Mouse (Mus musculus) v-Abl transformed pro-B cells (cell line): ENCODE data around the gene Kifap3.

Source experiments
- in situ Hi-C, 2 experiments: fragments of 400-800 bp; cut with MboI; formaldehyde crosslinking; loops; one replicate each; pipeline ENCODE4 v1.15.1; 2025; ENCODE audit not compliant: unreplicated experiment in 2 of 2

The Kifap3 gene

DNA sequence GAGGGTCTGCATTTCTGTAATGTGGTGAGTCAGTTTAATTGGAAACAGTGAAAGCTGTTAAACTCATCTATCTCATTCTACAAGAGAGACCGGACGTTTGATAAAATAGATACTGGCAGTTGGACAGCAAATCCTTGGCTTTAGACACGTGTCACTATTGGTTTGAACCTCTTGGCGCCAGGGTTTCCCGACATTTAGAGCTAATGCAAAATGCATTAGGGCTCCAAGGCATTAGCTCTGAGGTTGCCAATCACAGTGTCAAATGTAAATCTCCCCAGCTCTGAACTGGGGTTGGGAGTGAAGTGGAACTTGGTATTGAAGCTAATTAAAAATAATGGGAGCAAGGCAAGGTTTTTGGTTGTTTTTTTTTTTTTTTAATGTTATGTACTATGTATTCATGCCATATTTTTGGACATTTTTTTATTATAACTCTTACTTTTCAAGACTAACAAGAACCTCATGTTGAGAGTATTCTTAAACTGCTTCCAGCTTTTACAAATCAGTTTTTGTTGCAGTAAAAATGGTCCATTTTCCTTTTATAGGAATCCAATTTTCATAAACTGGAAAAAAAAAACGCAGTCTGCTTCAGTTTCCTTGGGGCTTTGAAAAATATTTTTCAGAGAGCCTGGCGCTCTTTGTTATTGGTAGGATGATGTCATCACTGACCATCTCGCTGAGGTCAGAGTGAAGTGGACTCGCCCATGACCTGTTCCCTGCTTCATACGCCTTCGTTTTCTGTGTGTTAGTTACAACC lies 114.6 kb downstream of the Kifap3 start:
- in situ Hi-C loops: no loop called here

DNA sequence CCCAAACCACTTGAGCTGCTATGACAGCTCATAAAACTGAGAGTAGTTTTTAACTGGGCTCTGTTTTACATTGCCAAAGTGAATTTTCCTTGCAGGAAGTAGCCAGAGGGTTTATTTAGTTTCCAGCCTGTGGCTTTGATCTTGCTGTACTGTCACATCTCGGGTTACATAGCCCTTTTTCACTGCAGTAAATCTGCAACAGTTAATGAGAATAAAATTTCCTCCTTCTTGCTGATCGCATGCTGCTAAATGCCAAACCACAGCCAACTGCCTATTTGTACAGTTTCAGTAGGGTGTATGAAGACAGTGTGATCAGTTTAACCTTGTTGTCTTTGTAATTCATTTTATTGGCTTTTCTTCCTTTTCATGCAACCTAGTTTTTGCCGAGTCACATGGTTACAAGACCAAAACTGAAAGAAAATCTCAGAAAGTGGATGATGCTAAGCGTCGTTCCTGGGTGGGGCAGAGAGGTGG lies 118.9 kb downstream of the Kifap3 start:
- in situ Hi-C loops: no loop called here

DNA sequence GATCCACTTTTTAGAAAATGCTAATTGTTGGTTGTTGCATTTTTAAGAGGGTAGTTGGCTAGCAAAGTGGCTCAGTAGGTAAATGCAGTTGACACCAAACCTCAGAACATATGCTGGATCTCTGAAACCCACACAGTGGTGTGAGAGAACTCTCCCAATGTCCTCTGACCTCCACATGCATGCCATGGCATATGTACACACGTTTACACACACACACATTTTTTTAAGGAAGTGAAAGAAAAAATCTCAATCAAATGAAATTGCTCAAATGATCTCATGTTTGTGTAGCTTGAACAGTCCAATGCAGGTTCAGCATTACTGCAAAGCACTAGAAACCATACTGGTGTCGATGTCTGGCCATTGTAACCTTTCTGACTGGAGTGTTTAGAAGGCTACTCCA lies 120.2 kb downstream of the Kifap3 start:
- in situ Hi-C loops: no loop called here

DNA sequence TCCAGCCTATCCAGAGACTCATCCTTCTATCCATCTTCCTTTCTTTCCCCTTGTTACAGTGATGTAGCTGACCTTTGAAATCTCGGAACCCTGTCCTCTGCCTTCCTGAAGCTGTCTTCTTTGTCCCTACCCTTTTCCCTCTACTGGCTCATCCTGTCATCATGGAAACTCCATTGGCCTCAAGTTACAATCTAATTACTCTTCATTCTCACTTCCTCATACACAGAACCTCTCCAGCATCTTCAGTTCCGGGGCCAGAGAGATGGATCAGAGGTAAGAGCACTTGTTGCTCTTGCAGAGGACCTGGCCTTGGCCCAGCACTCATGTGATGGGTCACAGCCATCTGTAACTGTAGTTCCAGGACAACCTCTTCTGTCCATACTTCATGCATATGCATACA lies 120.8 kb downstream of the Kifap3 start:
- in situ Hi-C loops: loop anchor here in 1 of 2 experiments (25.0 kb wide), 1 partner anchor 488 kb away; the partner anchor contains the start of gene Gorab

DNA sequence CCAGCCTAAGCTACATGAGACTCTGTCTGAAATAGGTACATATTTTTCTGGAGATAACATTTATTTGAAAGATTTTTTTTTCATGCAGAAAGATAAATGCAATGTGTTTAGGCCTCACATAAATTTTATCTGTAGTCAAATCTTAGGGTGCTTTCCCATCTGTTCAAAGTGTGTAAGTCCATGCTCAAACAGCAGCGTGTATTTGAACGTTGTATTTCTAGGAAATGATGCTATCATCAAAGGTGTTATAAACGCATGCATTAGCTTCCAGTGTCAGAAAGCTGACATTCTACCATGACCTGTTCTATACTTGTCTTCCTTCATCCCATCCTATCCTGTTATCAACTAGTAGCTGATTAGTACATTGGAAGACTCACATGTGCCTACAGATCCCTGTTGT lies 124.0 kb downstream of the Kifap3 start:
- in situ Hi-C loops: loop anchor here in 1 of 2 experiments (25.0 kb wide), 1 partner anchor 491 kb away; the partner anchor contains the start of gene Gorab

DNA sequence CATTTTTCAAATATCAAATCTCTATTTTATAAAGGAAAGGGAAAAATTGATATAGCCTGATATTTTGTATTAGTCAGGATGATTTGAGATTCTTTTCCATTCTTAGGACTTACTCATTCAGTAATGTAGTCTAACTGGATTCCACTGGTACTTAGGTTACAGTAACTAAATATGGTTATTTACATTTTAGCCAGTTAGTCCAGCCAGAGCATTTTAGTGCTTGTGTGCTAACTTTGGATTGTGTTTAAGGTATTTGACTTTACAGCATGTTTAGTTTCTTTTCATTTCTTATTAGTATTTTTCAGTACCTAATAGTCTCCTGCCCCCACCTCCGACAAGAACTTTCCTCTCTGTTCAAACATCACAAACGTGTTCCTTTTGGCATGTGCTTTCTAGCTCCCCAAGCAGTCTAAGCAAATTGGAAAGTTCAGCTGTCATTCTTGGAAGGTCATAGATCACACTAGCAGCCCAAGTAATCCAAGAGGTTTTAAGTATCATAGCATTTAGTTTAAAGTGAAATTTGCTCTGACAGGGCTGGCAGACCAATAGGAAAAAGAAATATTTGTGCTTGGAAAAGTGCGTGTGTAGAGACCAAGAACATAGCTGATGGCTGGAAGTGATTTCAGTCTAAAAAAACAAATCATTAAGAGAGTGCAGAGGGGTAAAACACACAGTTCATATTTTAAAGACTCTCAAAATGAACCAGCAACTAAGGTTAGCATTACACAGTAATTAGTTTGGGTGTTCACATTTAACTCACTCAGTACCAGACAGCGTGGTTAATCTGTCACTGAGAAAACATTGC lies 127.8 kb downstream of the Kifap3 start:
- in situ Hi-C loops: loop anchor here in 1 of 2 experiments (25.0 kb wide), 1 partner anchor 495 kb away; the partner anchor contains the start of gene Gorab

DNA sequence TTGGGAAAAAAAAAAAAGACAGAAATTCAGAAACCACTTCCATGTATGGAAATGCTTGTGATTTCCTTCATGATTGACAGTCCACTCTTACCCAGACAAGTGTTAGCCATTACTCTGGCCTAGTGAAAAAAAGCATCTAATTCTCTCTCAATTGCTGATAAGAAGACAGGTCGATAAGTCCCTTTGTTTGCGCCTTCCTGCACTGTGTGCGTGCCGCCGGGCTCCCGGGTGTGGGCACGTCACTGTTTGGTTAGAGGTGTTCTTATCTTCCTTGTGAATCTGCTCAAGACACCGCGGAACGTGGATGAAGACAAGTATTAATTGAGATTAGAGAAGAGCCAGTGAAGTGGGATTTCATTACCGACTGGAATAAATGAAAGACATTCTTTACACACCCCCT lies 129.0 kb downstream of the Kifap3 start:
- in situ Hi-C loops: loop anchor here in 1 of 2 experiments (25.0 kb wide), 1 partner anchor 496 kb away; the partner anchor contains the start of gene Gorab

DNA sequence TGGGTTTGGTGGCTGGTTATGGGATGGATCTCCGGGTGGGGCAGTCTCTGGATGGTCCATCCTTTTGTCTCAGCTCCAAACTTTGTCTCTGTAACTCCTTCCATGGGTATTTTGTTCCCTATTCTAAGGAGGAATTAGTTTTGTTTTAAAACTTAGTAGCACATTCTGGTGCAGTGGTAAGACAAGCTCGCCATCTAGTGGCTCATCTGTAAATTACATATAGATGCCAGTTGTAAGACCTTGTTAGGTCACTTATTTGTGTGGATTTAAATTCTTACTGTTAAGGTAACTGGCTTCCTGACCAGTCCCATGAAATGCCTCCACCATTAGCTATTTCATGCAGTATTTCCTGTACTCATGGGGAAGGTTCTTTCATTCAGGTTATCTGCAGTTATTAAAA lies 131.0 kb downstream of the Kifap3 start:
- in situ Hi-C loops: loop anchor here (5.0 to 25.0 kb wide), 4 partner anchors 498 to 1556 kb away; partner anchors contain the start of genes Fmo2 (in 1 of the 2) and Gorab (in 1 of the 2)

DNA sequence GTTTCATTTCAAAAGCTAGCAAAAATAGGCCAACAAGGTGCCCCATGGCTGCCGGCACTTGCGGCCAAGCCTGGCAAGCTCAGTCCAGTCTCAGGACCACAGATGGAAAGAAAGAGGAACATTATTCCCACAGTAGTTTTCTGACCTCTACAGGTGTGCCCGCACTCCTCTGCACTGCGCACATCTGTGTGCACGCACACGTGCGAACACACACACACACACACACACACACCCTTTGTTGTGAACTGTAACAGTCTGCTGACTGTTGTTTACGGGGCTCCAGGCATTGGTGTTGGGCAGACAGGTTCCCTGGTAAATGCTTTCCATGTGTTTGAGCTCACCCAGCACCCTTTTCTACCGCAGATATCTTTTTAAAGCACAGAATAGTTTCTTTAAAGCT lies 131.4 kb downstream of the Kifap3 start:
- in situ Hi-C loops: loop anchor here (5.0 to 25.0 kb wide), 4 partner anchors 498 to 1556 kb away; partner anchors contain the start of genes Fmo2 (in 1 of the 2) and Gorab (in 1 of the 2)

DNA sequence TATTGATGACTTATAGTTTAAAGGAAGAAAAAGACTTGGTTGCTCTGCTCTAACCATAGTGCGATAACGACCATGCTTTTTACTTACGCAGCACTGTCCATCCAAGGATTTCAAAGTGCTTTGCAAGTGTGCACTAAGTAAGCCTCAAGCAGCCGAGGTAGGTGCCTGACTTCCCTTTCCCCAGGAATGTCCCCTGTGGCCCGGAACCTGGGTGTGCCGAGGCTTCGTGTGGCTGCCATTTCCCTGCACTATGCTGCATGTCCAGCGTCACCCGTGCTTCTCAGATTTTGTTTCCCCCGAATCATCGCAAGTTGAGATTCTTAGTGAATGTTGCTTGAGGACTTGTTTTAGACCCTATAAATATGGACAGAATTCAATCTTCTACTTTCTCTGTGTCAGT lies 132.6 kb downstream of the Kifap3 start:
- in situ Hi-C loops: loop anchor here (5.0 to 25.0 kb wide), 4 partner anchors 500 to 1557 kb away; partner anchors contain the start of genes Fmo2 (in 1 of the 2) and Gorab (in 1 of the 2)

DNA sequence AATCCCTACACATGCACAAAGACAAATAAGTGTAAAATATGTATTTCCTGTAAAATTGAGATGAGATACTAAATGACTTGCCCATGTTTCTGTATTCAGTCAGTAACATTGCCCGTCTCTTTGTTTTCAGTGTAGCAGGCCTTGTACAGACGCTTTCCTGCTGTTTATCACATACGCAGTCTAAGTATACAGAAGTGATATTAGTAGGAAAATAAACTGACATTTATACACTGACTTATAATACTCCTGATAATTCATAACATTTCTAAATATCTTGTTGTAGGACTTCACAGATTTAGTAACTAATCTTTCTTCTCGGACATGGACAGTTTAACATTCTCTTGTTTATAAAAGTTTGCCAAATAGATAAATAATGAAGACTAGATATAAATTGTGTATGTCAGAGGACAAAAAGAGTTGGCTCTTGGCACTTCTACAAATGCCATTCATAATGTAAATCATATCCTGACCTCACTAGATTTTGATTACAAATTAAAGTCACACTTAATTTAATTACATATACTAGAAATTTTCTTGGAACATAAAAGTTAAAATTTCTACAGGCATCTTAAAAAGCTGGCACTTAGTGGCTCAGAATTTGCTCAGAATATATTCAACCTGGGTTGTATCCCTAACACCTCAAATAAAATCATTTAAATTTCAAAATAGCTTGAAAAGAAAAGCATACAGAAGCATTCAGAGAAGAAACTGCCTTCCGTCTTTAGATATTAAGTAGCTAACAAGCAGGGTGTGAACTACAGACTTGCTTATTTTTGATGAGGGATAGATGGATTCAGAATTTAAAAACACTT lies 138.2 kb downstream of the Kifap3 start:
- in situ Hi-C loops: loop anchor here (10.0 to 25.0 kb wide), 2 partner anchors 505 to 1563 kb away; partner anchors contain the start of gene Gorab (in 1 of the 2)

DNA sequence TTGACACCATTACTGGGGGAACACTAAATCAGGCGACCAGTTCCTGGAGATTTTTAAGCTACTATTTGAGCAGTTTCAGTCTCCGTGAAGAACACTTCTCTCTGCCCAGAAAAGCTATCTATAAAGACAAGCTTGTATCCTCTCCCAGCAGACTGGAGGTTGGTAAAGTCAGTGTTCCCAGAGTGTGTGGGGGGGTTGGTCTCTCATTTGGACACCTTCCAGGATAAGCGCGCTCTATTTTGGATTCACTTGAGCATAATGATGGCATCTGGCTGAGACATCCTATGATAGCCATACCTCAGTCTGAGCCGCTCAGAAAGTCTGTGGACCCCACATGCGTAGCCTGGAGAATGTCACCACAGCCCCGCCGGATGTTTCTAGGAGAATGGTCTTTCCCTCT lies 144.7 kb downstream of the Kifap3 start:
- in situ Hi-C loops: loop anchor here (10.0 to 25.0 kb wide), 3 partner anchors 512 to 1379 kb away; partner anchors contain the start of genes Gorab (in 2 of the 2) and Mettl13 (in 1 of the 2)

DNA sequence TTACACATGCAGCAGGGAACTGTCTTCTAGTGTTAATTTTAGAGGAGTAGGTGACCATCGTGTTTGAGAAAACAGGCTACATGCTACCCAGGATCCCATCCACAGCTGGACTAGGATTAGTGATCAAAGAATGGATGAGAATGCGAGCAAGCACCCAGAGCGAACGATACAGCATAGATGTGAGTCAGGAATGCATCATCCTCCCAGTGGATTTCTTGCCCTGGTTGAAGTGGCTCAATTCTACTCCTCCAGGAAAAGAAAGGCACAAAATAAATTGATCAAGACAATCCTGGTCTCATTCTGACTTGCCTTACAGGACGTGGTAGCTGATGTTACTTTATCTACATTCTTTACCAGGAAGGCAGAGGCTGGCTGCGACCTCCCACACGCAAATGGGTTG lies 149.5 kb downstream of the Kifap3 start, which contains the start of gene Scyl3:
Scyl3 (plus strand) TSS at position 255 of the 400 bp plus-strand sequence.
- in situ Hi-C loops: loop anchor here (10.0 to 25.0 kb wide), 4 partner anchors 524 to 1384 kb away; partner anchors contain the start of genes Gorab (in 1 of the 2), Mettl13 (in 1 of the 2) and Vamp4 (in 1 of the 2)

DNA sequence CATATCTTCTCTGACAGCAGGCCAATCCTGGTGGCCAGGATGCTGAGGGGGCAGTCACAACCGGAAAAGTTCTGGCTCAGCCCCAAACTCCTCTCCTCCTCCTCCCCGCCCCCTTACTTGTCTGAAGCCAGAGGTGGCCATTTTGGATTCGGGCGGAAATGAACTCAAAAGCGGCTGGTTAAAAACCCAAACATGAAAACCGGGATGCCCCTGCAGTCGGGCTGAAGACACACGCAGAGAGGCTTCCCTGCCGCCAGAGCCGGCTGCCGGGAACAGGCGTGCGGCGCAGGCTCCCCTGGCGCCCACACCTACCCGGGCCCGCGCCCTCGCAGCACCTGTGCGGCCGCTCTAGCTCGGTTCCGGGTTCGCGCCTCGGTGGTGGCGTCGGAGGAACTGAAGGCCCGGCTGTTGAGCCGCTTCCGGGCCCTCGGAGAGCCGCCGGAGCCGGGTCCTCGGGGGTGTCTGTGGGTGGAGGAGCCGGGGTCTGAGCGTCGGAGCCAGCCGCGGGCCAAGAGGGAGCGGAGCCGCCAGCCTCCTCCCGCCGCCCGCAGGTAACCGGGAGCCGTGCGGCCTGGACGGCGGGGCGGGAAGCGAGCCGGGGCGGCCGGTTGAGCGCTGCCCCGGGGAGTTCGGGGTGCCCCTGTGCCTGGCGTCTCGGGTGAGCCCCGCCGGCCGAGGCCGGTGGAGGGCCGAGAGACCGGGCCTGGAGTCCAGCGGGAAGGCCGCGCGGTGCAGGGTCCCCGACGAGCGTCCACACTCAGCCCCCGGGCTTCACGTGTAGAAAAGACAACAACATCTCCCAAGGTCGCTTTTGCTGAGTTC lies 150.5 kb downstream of the Kifap3 start:
- in situ Hi-C loops: loop anchor here (10.0 to 25.0 kb wide), 4 partner anchors 525 to 1385 kb away; partner anchors contain the start of genes Gorab (in 1 of the 2), Mettl13 (in 1 of the 2) and Vamp4 (in 1 of the 2)

DNA sequence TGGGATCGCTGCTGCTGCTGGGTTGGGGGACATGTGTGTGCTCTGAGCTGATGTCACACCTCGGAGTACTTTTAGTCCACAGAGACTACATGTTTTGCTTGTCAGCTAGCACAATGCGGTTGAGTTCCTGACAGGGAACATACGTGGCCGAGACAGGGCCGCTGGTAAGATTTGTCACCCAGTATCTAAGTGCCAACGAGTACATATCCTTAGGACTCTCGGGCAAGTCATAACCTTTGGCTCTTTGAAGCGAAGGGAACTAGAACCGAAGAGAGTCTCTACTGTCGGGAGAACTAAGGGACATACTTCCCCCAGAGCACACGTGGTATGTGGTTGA lies 151.0 kb downstream of the Kifap3 start:
- in situ Hi-C loops: loop anchor here (25.0 kb wide), 2 partner anchors 1218 to 1368 kb away; partner anchors contain the start of gene Vamp4 (in 1 of the 2)

DNA sequence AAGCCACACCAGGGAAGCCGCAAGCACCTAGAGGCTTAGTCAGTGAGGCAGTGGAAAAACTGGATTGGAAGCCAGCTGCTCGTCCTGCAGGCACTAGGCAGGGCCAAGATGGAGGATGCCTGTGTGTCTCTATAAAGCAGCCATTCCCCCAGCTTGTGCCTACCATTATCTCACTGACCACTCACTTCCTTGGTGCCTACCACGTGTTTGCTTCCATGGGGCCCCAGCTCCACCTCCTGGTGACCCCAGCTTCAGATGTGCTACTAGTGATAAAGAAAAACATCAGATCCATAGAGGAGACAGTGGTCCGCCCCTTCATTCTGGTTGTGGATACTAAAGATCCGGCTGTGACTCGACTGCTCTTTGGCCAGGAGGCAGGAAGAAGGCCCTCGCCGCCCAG lies 152.4 kb downstream of the Kifap3 start:
- in situ Hi-C loops: loop anchor here (25.0 kb wide), 2 partner anchors 1220 to 1370 kb away; partner anchors contain the start of gene Vamp4 (in 1 of the 2)

DNA sequence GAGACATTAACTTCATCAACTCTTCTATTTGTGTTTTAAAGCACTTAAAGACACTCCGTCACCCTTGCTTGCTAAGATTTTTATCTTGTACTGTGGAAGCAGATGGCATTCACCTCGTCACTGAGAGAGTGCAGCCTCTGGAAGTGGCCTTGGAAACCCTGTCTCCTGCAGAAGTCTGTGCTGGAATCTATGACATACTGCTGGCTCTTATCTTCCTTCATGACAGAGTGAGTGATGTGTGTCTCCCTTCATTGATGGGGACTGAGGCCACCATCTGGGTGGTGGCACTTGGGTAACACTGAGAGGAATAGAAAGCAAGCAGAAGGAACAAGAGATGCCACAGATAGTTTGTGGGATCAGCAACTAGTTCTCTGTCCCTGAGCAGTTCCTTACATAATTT lies 155.2 kb downstream of the Kifap3 start:
- in situ Hi-C loops: loop anchor here (25.0 kb wide), 2 partner anchors 1222 to 1372 kb away; partner anchors contain the start of gene Vamp4 (in 1 of the 2)

DNA sequence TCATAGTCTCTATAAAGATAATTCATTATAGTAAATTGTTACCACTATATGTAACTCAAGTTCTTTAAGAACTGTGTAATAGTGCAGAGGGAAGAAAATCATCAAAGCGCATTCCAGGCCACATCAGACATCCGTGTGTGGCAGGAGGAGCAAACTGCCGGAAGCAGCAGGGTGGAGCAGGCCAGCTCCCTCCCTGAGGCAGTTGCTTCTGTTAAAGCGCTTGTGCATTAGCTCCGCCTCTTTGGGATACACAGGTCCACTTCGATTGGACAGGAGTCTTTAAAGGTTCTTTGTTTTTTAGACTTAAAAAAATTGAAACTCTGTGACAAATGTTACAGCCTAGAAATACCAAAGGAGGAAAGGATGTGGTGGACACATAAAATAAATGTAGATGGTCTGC lies 162.7 kb downstream of the Kifap3 start:
- in situ Hi-C loops: loop anchor here (10.0 to 25.0 kb wide), 3 partner anchors 1230 to 1380 kb away; partner anchors contain the start of gene Vamp4 (in 1 of the 2)
